Mouse (Mus musculus): Measurements from ENCODE around the gene Lypd3. TPM values are rescaled to one million over a fixed set of nuclear protein-coding genes. Genes with fewer than 3 reads are reported as not detected.
"Not testable (repeated sequence)": the region's sequence is repeated elsewhere in the genome, so short reads cannot be mapped to it uniquely, and the experiment has no call there.

Lypd3 gene
- polyA plus RNA-seq, 2 experiments, result 0.03 TPM; not detected in 1

DNA sequence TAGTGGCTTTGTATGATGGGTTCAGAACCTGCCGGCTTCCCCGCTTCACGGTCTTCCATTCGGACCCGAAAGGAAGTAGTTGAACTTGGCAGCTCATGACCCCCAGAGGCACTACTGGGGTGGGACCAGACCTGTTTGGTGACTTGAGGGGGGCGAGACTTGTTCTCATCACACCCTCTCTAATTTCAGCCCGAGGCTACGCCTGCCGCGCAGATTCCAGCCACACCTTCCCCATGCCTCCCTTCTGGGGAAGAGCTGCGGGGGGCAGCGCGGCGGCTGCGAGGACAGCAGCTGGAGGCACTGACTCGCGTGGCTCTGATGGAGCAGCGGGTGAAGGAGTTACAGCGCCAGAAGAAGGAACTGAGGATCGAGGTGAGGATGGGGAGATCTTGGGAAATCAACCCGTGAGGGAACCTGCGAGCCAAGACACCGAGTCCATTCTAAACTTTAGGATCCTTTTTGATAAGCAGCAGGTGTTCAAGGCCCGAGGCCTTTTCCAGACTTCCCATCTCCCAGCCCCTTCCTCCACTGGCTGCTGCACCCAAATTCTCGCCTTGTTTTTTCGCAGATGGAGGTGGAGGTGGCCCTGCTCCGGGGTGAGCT lies 23.9 kb upstream of the Lypd3 start:
- no peaks in the 10 kb centered on the region for H3K36me3 ChIP-seq (replicated peaks; ENCODE audit: control insufficient read depth, insufficient read depth, low read depth)
- 0 out of 4 replicates have a peak overlapping the region, but pooled peaks of 1 of the 2 experiments have one; percentile 12 for H3K4me3 ChIP-seq (ENCODE audit: insufficient read depth in 1 of 2, low read depth in 2 of 2, low read length in 2 of 2)
- TF ChIP-seq CTCF (IDR thresholded peaks at IDR 0.05; ENCODE audit: low read depth) (no peak), EP300 (IDR thresholded peaks at IDR 0.05; ENCODE audit: low read depth) (no peak)
- DNase-seq (ENCODE audit: low read depth in 3 of 3, low spot score in 3 of 3), result no peak
- H3K9ac ChIP-seq (replicated peaks), result no peak overlapping the region
- peaks cover 3 to 6% of the 10 kb centered on the region in 2 experiments; a peak in 3 of 4 replicates for H3K4me1 ChIP-seq (replicated peaks; ENCODE audit: control insufficient read depth in 2 of 2, insufficient read depth in 2 of 2, low read length in 1 of 2)
- peak overlapping the region; percentile 90 for H3K4me2 ChIP-seq (ENCODE audit: low read depth)
- WGBS (ENCODE audit: insufficient replicate concordance), result 7% methylated on average over 27 of the region's 27 CpGs
- ATAC-seq (ENCODE audit: insufficient read depth), result no peak
- H3K27ac ChIP-seq, result no peak overlapping the region
- H3K27me3 ChIP-seq (ENCODE audit: control insufficient read depth, insufficient read depth, low read length), result peaks cover 17% of the 10 kb centered on the region
- no peaks in the 10 kb centered on the region for H3K9me3 ChIP-seq (ENCODE audit: control insufficient read depth, low read length)

- Histone ChIP-seq H3K9ac (replicated peaks) (no peak overlapping the region), H3K4me2 (ENCODE audit: low read depth) (no peak overlapping the region), H3K4me3 (ENCODE audit: insufficient read depth in 1 of 2, low read depth in 2 of 2, low read length in 2 of 2) (no peak overlapping the region), H3K4me1 (replicated peaks; ENCODE audit: control insufficient read depth in 2 of 2, insufficient read depth in 2 of 2, low read length in 1 of 2) (peaks cover 3 to 6% of the 10 kb centered on the region in 2 experiments; a peak in 3 of 4 replicates), H3K27ac (no peak overlapping the region), H3K27me3 (ENCODE audit: control insufficient read depth, insufficient read depth, low read length) (peaks cover 17% of the 10 kb centered on the region), H3K36me3 (replicated peaks; ENCODE audit: control insufficient read depth, insufficient read depth, low read depth) (no peaks in the 10 kb centered on the region), H3K9me3 (ENCODE audit: control insufficient read depth, low read length) (no peaks in the 10 kb centered on the region)
- no peak for DNase-seq (ENCODE audit: low read depth in 3 of 3, low spot score in 3 of 3)
- no peak for ATAC-seq (ENCODE audit: insufficient read depth)
- 49% methylated on average over 13 of the region's 13 CpGs for WGBS (ENCODE audit: insufficient replicate concordance)
- TF ChIP-seq EP300 (IDR thresholded peaks at IDR 0.05; ENCODE audit: low read depth) (no peak), CTCF (IDR thresholded peaks at IDR 0.05; ENCODE audit: low read depth) (no peak)
These were observed 21.5 kb upstream of the Lypd3 start for GRCm38 (mm10) chr7:24614816-24615215.

GRCm38 (mm10) chr7:24617763-24618162 lies 18.6 kb upstream of the Lypd3 start:
- Histone ChIP-seq H3K4me3 (ENCODE audit: insufficient read depth in 1 of 2, low read depth in 2 of 2, low read length in 2 of 2) (no peak overlapping the region), H3K4me2 (ENCODE audit: low read depth) (no peak overlapping the region), H3K4me1 (replicated peaks; ENCODE audit: control insufficient read depth in 2 of 2, insufficient read depth in 2 of 2, low read length in 1 of 2) (no peaks in the 10 kb centered on the region), H3K27ac (no peak overlapping the region), H3K36me3 (replicated peaks; ENCODE audit: control insufficient read depth, insufficient read depth, low read depth) (no peaks in the 10 kb centered on the region), H3K9ac (replicated peaks) (no peak overlapping the region), H3K9me3 (ENCODE audit: control insufficient read depth, low read length) (no peaks in the 10 kb centered on the region; the same call in 1 of the 2 replicates), H3K27me3 (ENCODE audit: control insufficient read depth, insufficient read depth, low read length) (peaks cover 6% of the 10 kb centered on the region)
- DNase-seq (ENCODE audit: low read depth in 3 of 3, low spot score in 3 of 3), result no peak
- no peak for TF ChIP-seq CTCF (IDR thresholded peaks at IDR 0.05; ENCODE audit: low read depth)
- no peak for TF ChIP-seq EP300 (IDR thresholded peaks at IDR 0.05; ENCODE audit: low read depth)
- no peak for ATAC-seq (ENCODE audit: insufficient read depth)
- WGBS (ENCODE audit: insufficient replicate concordance), result 16% methylated on average over 8 of the region's 8 CpGs

GRCm38 (mm10) chr7:24618374-24618773 lies 18.0 kb upstream of the Lypd3 start:
- not testable (repeated sequence) for H3K4me1 ChIP-seq (replicated peaks; ENCODE audit: control insufficient read depth in 2 of 2, insufficient read depth in 2 of 2, low read length in 1 of 2)

GRCm38 (mm10) chr7:24619671-24620397 lies 16.5 kb upstream of the Lypd3 start:
- Histone ChIP-seq H3K9ac (replicated peaks) (no peak overlapping the region), H3K4me2 (ENCODE audit: low read depth) (no peak overlapping the region), H3K4me1 (replicated peaks; ENCODE audit: control insufficient read depth in 2 of 2, insufficient read depth in 2 of 2, low read length in 1 of 2) (no peaks in the 10 kb centered on the region), H3K9me3 (ENCODE audit: control insufficient read depth, low read length) (no peaks in the 10 kb centered on the region; the same call in 1 of the 2 replicates), H3K4me3 (ENCODE audit: insufficient read depth in 1 of 2, low read depth in 2 of 2, low read length in 2 of 2) (no peak overlapping the region), H3K36me3 (replicated peaks; ENCODE audit: control insufficient read depth, insufficient read depth, low read depth) (no peaks in the 10 kb centered on the region), H3K27me3 (ENCODE audit: control insufficient read depth, insufficient read depth, low read length) (no peaks in the 10 kb centered on the region), H3K27ac (no peak overlapping the region)
- 73% methylated on average over 13 of the region's 13 CpGs for WGBS (ENCODE audit: insufficient replicate concordance)
- no peak for DNase-seq (ENCODE audit: low read depth in 3 of 3, low spot score in 3 of 3)
- ATAC-seq (ENCODE audit: insufficient read depth), result no peak
- TF ChIP-seq EP300 (IDR thresholded peaks at IDR 0.05; ENCODE audit: low read depth) (no peak), CTCF (IDR thresholded peaks at IDR 0.05; ENCODE audit: low read depth) (peak; percentile 31)

More at GRCm38 (mm10) chr7:24618374-24618773, 18.0 kb upstream of the Lypd3 start:
- WGBS (ENCODE audit: insufficient replicate concordance), result 71% methylated on average over 8 of the region's 8 CpGs
- H3K9me3 ChIP-seq (ENCODE audit: control insufficient read depth, low read length); H3K9ac ChIP-seq (replicated peaks); H3K27me3 ChIP-seq (ENCODE audit: control insufficient read depth, insufficient read depth, low read length); H3K36me3 ChIP-seq (replicated peaks; ENCODE audit: control insufficient read depth, insufficient read depth, low read depth); H3K27ac ChIP-seq; DNase-seq (ENCODE audit: low read depth in 3 of 3, low spot score in 3 of 3); H3K4me2 ChIP-seq (ENCODE audit: low read depth); ATAC-seq (ENCODE audit: insufficient read depth); H3K4me3 ChIP-seq (ENCODE audit: insufficient read depth in 1 of 2, low read depth in 2 of 2, low read length in 2 of 2): not testable (repeated sequence)
